Mouse (Mus musculus) spleen, adult 2 months (tissue): ENCODE results near the gene Fam205c.

Experiments used
- CTCF ChIP-seq: fragments of 200-500 bp; IDR thresholded peaks from 2 replicates; pipeline ENCODE4 v1.5.1; 2011; ENCODE audit warnings: mild to moderate bottlenecking, inconsistent platforms; ENCODE audit not compliant: insufficient read depth, insufficient read length, insufficient replicate concordance; ENCODE audit errors: extremely low read depth
- POLR2A ChIP-seq: fragments of 200-500 bp; IDR thresholded peaks from 2 replicates; pipeline ENCODE4 v1.6.1; 2011; ENCODE audit warnings: low read depth, low read length, inconsistent platforms

DNA sequence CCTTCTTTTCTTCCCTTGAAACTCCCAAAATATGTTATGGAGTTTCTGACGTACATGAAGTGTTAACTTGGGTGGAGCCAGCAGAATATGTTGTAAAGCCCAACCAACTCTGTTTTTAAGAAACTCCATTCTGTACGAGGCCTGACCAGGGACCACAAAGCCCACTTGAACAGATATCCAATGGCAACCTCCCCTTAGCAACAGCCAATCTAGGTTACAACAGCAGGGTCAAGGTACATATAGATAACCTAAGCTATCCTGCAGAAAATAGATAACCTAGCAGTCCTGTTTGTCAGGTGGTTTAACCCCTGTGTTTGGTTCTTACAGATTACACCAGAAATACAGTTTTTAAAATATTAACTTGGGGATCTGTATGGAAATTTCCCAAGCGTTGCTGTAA, 6.6 kb downstream of the Fam205c start:
- TF ChIP-seq CTCF (no peak), POLR2A (no peak)
